Mouse (Mus musculus) E14TG2a.4 (cell line): ENCODE measurements around the gene Hcrtr2.

Experiments used
- H3K27me3 ChIP-seq: 2 replicates; pipeline ENCODE4 v1.6.1; 2014; ENCODE audit warnings: low read length, control low read depth; ENCODE audit not compliant: insufficient read depth
- H3K36me3 ChIP-seq: 2 replicates; pipeline ENCODE4 v1.6.1; 2014; ENCODE audit warnings: low read length, control low read depth; ENCODE audit not compliant: insufficient read depth
- H3K4me1 ChIP-seq: replicated peaks from 2 replicates; pipeline ENCODE4 v1.6.1; 2014; ENCODE audit warnings: low read depth, low read length, control low read depth
- H3K4me3 ChIP-seq: replicated peaks from 2 replicates; pipeline ENCODE4 v1.5.1; 2014; ENCODE audit warnings: mild to moderate bottlenecking, low read length
- H3K9me3 ChIP-seq: 2 replicates; pipeline ENCODE4 v1.6.1; 2014; ENCODE audit warnings: low read length, control low read depth
- CTCF ChIP-seq: conservative IDR thresholded peaks from 2 replicates; pipeline ENCODE4 v1.5.1; 2014; ENCODE audit warnings: low read length
- NANOG ChIP-seq: IDR thresholded peaks from 2 replicates; pipeline ENCODE4 v1.6.1; 2014; ENCODE audit warnings: borderline replicate concordance, low read length, mixed read lengths
- POU5F1 ChIP-seq: IDR thresholded peaks from 2 replicates; pipeline ENCODE4 v1.6.1; 2014; ENCODE audit warnings: low read length, borderline replicate concordance

Gene Hcrtr2

DNA sequence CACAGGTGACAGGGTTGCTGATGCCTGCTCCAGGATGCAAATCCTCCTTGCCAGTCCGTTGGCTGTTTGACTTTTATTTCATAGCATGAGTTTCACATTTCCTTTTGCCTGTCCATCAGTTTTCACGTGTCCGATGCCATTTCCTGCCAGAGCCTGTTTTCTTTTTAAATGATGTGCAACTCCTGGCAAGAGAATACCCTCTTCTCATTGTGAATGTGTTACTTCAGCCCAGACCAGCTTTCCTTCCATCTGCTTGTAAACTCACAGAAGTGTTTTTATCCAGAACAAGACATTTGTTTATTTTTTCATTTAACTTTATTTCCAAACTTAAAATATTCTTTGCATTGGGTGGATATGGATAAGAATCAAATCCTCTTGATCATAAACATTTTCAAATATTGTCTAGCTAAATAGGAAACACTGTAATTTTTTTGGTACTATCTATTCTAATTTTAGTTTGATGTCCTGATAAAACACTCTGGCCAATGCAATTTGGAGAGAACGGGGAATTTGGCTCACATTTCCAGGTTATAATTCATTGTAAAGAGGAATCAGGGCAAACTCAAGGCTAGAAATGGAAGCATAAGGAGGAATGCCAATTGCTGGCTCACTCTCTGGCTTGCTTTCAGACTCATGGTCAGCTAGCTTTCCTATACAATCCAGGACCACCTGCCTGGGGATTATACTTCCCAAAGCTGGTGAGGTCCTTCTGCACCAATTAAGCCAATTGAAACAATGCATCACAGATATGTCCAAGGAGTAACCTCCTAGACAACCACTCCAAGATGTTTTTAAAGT lies 106.3 kb downstream of the Hcrtr2 start:
- H3K27me3 ChIP-seq = no peaks in the 10 kb centered on the region
- H3K9me3 ChIP-seq = no peaks in the 10 kb centered on the region
- H3K4me1 ChIP-seq = no peaks in the 10 kb centered on the region
- no peaks in the 10 kb centered on the region for H3K36me3 ChIP-seq
- TF ChIP-seq POU5F1 (no peak), CTCF (no peak), NANOG (no peak)
- H3K4me3 ChIP-seq = no peak overlapping the region

- Histone ChIP-seq H3K9me3 (no peaks in the 10 kb centered on the region), H3K36me3 (no peaks in the 10 kb centered on the region), H3K4me1 (no peaks in the 10 kb centered on the region), H3K4me3 (no peak overlapping the region), H3K27me3 (no peaks in the 10 kb centered on the region)
- TF ChIP-seq NANOG = no peak
- no peak for TF ChIP-seq POU5F1
- no peak for TF ChIP-seq CTCF
Observed at GRCm38 (mm10) chr9:76214678-76215077, 109.0 kb downstream of the Hcrtr2 start.

DNA sequence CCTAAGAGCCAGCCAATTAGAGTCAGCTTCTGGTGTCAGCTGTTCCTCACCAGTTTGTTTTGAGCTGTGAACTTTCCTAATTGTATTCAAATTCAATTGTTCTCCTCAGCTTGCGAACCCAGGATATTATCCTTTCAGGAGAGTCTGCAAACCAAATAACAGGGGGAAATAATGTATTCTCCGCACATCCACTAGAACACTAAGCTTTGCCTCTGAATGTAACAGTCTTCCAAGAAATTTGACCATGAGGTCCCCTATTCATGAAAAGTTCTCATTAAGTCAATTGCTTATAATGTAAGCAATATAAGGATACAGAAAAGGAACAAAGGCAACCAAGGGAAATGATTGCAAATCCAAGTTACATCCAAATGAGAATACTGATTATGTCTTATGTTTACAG lies 110.1 kb downstream of the Hcrtr2 start, which contains the start of gene Gfral:
Gfral (minus strand) TSS at position 101 of the 400 bp plus-strand sequence.
- TF ChIP-seq NANOG = no peak
- no peak for TF ChIP-seq POU5F1
- TF ChIP-seq CTCF = no peak
- Histone ChIP-seq H3K9me3 (no peaks in the 10 kb centered on the region), H3K4me1 (no peaks in the 10 kb centered on the region), H3K36me3 (no peaks in the 10 kb centered on the region), H3K4me3 (no peak within 1 kb of the TSS), H3K27me3 (no peaks in the 10 kb centered on the region)

DNA sequence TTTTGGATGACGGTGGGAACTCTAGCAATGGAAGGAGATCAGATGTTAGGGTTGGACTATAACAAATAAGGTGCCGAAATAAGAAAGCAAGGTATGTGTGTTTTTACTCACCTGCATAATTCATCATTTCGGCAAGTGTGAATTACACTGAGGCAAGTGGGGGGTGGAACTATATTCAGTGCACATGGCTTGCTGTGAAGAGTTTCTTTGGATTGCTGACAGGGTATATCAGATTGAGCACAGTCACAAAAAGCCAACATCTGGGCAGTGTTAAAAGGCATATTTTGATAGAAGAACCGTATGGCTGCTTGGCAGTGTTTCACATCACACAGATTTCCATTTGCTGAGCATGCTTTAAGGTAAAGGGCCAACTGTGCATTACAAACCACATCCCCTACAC lies 126.7 kb downstream of the Hcrtr2 start:
- Histone ChIP-seq H3K27me3 (no peaks in the 10 kb centered on the region), H3K4me1 (no peaks in the 10 kb centered on the region), H3K4me3 (no peak overlapping the region), H3K36me3 (no peaks in the 10 kb centered on the region), H3K9me3 (no peaks in the 10 kb centered on the region)
- TF ChIP-seq POU5F1 (no peak), NANOG (no peak), CTCF (no peak)

- Histone ChIP-seq H3K36me3 (no peaks in the 10 kb centered on the region), H3K9me3 (no peaks in the 10 kb centered on the region), H3K4me3 (no peak overlapping the region), H3K27me3 (no peaks in the 10 kb centered on the region), H3K4me1 (no peaks in the 10 kb centered on the region)
- TF ChIP-seq CTCF (no peak), NANOG (no peak), POU5F1 (no peak)
Observed at GRCm38 (mm10) chr9:76179221-76179620, 144.4 kb downstream of the Hcrtr2 start.
